Mouse (Mus musculus) G1E (cell line): Measurements from ENCODE around the gene Slc38a2.

Experiments used
- CTCF ChIP-seq: IDR thresholded peaks from 2 replicates; pipeline ENCODE4 v1.5.1; 2012; ENCODE audit warnings: low read depth, low read length, inconsistent platforms, mixed read lengths
- GATA1 ChIP-seq: IDR thresholded peaks from 2 replicates; pipeline ENCODE4 v1.6.1; 2012; ENCODE audit warnings: borderline replicate concordance, low read length, inconsistent platforms, mixed read lengths

DNA sequence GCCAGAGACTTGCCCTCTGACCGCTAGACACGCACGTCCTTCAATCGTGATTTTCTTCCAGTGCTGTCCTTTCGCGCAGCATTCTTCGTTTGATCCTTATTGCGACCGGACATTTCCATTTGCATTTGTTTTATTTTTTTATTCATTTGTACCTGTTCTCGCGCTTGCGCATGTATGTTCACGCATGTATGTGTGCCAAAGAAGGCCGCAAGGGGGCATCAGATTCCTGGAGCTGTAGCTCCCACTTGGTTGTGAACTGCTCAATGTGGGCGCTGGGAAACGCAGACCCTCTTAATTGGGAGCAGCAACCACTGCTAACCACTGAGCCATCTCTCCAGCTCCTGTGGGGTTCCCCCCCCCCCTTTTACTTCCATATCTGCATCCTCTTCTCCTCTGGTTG, 46.5 kb downstream of the Slc38a2 start:
- TF ChIP-seq CTCF (no peak), GATA1 (no peak)
